Comparison of ENCODE assay signal across 9 mouse cellular contexts in genomic region chr11:51764816-51765215, GRCm38 (mm10). TPM values are rescaled to one million over a fixed set of nuclear protein-coding genes. Genes with fewer than 3 reads are reported as not detected.
A peak's percentile ranks its signal among the peaks of the same experiment; 100 is the strongest.
DNase-seq lines count a peak whose midpoint lies in the region; ATAC-seq and TF ChIP-seq lines count a peak whose summit lies in the region.
"Had no signal": no experiment of that assay in that cellular context is flagged by ENCODE, and none has a peak within 500 bp of the region (broad histone marks: within the 10 kb centered on the region; RNA-seq: fewer than 3 reads in every experiment).

No protein-coding gene starts in this region.

- peaks cover 19% of the 10 kb centered on the region for H3K4me1 ChIP-seq in heart, embryonic 10.5 days
- H3K4me1 ChIP-seq in E14TG2a.4 (replicated peaks; ENCODE audit: low read depth, low read length), result peaks cover 20% of the 10 kb centered on the region
- H3K4me1 ChIP-seq in hindbrain, embryonic 13.5 days (replicated peaks), result peaks cover 25% of the 10 kb centered on the region

- intact Hi-C loops in heart, postnatal 14 days (cut with DNase I), result loop anchor here (5.0 kb wide), 1 partner anchor 237 kb away; the partner anchor contains the start of genes Cdkl3 and Ube2b
- intact Hi-C loops in left cerebral cortex, postnatal 10 days (cut with DNase I), result no loop called here

- H3K79me2 ChIP-seq in macrophage (ENCODE audit: inconsistent target), result peaks cover 64% of the 10 kb centered on the region

- no peaks in the 10 kb centered on the region for H3K9me3 ChIP-seq in heart, embryonic 10.5 days
- no peaks in the 10 kb centered on the region for H3K9me3 ChIP-seq in E14TG2a.4 (ENCODE audit: low read length)
- H3K9me3 ChIP-seq in hindbrain, embryonic 13.5 days, result no peaks in the 10 kb centered on the region

- no peak for ATAC-seq in hindbrain, embryonic 13.5 days (ENCODE audit: low FRiP score)

- 85% methylated on average over 4 of the region's 4 CpGs for WGBS in heart, embryonic 10.5 days
- 93% methylated on average over 4 of the region's 4 CpGs for WGBS in hindbrain, embryonic 13.5 days
- 89% methylated on average over 4 of the region's 4 CpGs for WGBS in macrophage (ENCODE audit: missing documents)

- TF ChIP-seq CTCF in E14TG2a.4 (conservative IDR thresholded peaks at IDR 0.05; ENCODE audit: low read length), result no peak
- TF ChIP-seq CTCF in layer of hippocampus, adult 2 months (conservative IDR thresholded peaks at IDR 0.05), result no peak

- H3K27ac ChIP-seq in heart, embryonic 10.5 days, result no peak overlapping the region
- no peak overlapping the region for H3K27ac ChIP-seq in hindbrain, embryonic 13.5 days
- H3K27ac ChIP-seq in macrophage, result no peak overlapping the region
- no peak overlapping the region for H3K27ac ChIP-seq in layer of hippocampus, adult 2 months
- H3K27ac ChIP-seq: left cerebral cortex, adult 2 months had no signal

- peak overlapping the region; percentile 94; the same call in 1 of the 2 replicates for H3K4me3 ChIP-seq in heart, embryonic 10.5 days
- H3K4me3 ChIP-seq in E14TG2a.4 (replicated peaks; ENCODE audit: low read length), result peak overlapping the region; percentile 99; the same call in 1 of the 2 replicates
- peak overlapping the region; percentile 89 for H3K4me3 ChIP-seq in hindbrain, embryonic 13.5 days
- H3K4me3 ChIP-seq in macrophage (ENCODE audit: inconsistent target), result peak overlapping the region; percentile 100; the same call in 1 of the 2 replicates
- no peak overlapping the region for H3K4me3 ChIP-seq in layer of hippocampus, adult 2 months

- H3K4me2 ChIP-seq in hindbrain, embryonic 13.5 days, result peak overlapping the region; percentile 94

- H3K9ac ChIP-seq in hindbrain, embryonic 13.5 days, result peak overlapping the region; percentile 46; the same call in 1 of the 2 replicates

- H3K27me3 ChIP-seq in heart, embryonic 10.5 days (ENCODE audit: insufficient read depth, poor library complexity, severe bottlenecking), result 0 out of 2 replicates have a peak, but pooled peaks cover 5% of the 10 kb centered on the region
- no peaks in the 10 kb centered on the region; the same call in 1 of the 2 replicates for H3K27me3 ChIP-seq in E14TG2a.4 (ENCODE audit: insufficient read depth, low read length)
- H3K27me3 ChIP-seq in hindbrain, embryonic 13.5 days, result peaks cover 11% of the 10 kb centered on the region

- DNase-seq in heart, embryonic 10.5 days (ENCODE audit: low spot score), result no peak
- no peak for DNase-seq in heart, postnatal 14 days
- DNase-seq in layer of hippocampus, adult 2 months (ENCODE audit: low spot score in 2 of 2), result no peak
- DNase-seq in left cerebral cortex, postnatal 10 days (ENCODE audit: extremely low spot score in 1 of 2, low spot score in 2 of 2), result no peak
- no peak for DNase-seq in gastrocnemius, adult 18-20 months (ENCODE audit: low spot score)

- 0 out of 2 replicates have a peak, but pooled peaks cover 4% of the 10 kb centered on the region for H3K36me3 ChIP-seq in heart, embryonic 10.5 days
- H3K36me3 ChIP-seq in E14TG2a.4 (ENCODE audit: insufficient read depth, low read length) (no peaks in the 10 kb centered on the region), macrophage (ENCODE audit: inconsistent target) (no peaks in the 10 kb centered on the region)
- H3K36me3 ChIP-seq in hindbrain, embryonic 13.5 days, result peaks cover 3% of the 10 kb centered on the region; the same call in 1 of the 2 replicates

RNA-seq across cellular contexts. Expression of gene Sar1b, which starts 1.3 kb away (rescaled TPM):
- polyA plus RNA-seq in heart, embryonic 10.5 days (2016; fragmentation: Nextera tagmentation; extraction: Ambion mirVana), result 125 and 134 TPM in 2 replicates
- total RNA-seq in heart, postnatal 14 days (2021), result 100 to 1,000 TPM in 1 of 2 experiments, 10 to 100 TPM in 1; 95.8 to 109 TPM
- polyA plus RNA-seq in hindbrain, embryonic 13.5 days (2015; fragmentation: Nextera tagmentation; extraction: Ambion mirVana), result 182 and 189 TPM in 2 replicates
- total RNA-seq in macrophage (2018; cell fraction: chromatin; rRNA removed), result 10 to 100 TPM in 9 of 26 experiments, 1 to 10 TPM in 17; 3.8 to 13.4 (median 8.6) TPM
- total RNA-seq in macrophage (2018; cell fraction: cytosol; rRNA removed), result 10 to 100 TPM; 56.1 to 87.5 (median 72.9) TPM
- 10 to 100 TPM; 12.0 to 43.5 (median 28.1) TPM for total RNA-seq in macrophage (2018; cell fraction: nucleus; rRNA removed)
- polyA plus RNA-seq in macrophage (2018), result 56.1 to 92.5 TPM (median 74.9 TPM) in 3 replicates
- 10 to 100 TPM; 71.7 to 72.0 TPM for total RNA-seq in layer of hippocampus, adult 2 months (2021)
- total RNA-seq in left cerebral cortex, postnatal 10 days (2021), result 10 to 100 TPM; 79.6 to 80.6 TPM
- total RNA-seq in gastrocnemius, adult 18-20 months (2021), result 100 to 1,000 TPM; 433 to 496 TPM

RNA-seq across cellular contexts. Expression of gene Sec24a, which starts 1.4 kb away (rescaled TPM):
- polyA plus RNA-seq in heart, embryonic 10.5 days (2016; fragmentation: Nextera tagmentation; extraction: Ambion mirVana), result 14.3 and 15.0 TPM in 2 replicates
- total RNA-seq in heart, postnatal 14 days (2021), result 10 to 100 TPM; 18.3 to 18.4 TPM
- polyA plus RNA-seq in hindbrain, embryonic 13.5 days (2015; fragmentation: Nextera tagmentation; extraction: Ambion mirVana), result 14.8 and 15.3 TPM in 2 replicates
- 100 to 1,000 TPM in 7 of 26 experiments, 10 to 100 TPM in 19; 36.8 to 221 (median 73.2) TPM for total RNA-seq in macrophage (2018; cell fraction: chromatin; rRNA removed)
- 10 to 100 TPM; 16.6 to 39.5 (median 24.1) TPM for total RNA-seq in macrophage (2018; cell fraction: cytosol; rRNA removed)
- total RNA-seq in macrophage (2018; cell fraction: nucleus; rRNA removed), result 100 to 1,000 TPM in 4 of 26 experiments, 10 to 100 TPM in 22; 32.4 to 175 (median 54.4) TPM
- 10.7 to 11.3 TPM (median 10.9 TPM) in 3 replicates for polyA plus RNA-seq in macrophage (2018)
- total RNA-seq in layer of hippocampus, adult 2 months (2021), result 10 to 100 TPM; 17.6 to 21.6 TPM
- total RNA-seq in left cerebral cortex, postnatal 10 days (2021), result 10 to 100 TPM; 24.4 to 25.8 TPM
- total RNA-seq in gastrocnemius, adult 18-20 months (2021), result 10 to 100 TPM; 32.4 to 42.5 TPM
